Mouse (Mus musculus) MEL (cell line): ENCODE measurements at regions not wholly inside any gene's neighbourhood (a gene's known extent, or its start where the extent isn't known, plus 50 kb on each side); places are given as distances from the start of the nearest gene placed in this dataset.

Source experiments
- EP300 ChIP-seq, 2 experiments: IDR thresholded peaks; 2 replicates each; pipeline ENCODE4 v1.6.1; 2011; ENCODE audit warnings: improper control_type of control experiment in 2 of 2, low read length in 2 of 2, low read depth in 1 of 2, mild to moderate bottlenecking in 1 of 2
- MAFK ChIP-seq: IDR thresholded peaks from 2 replicates; pipeline ENCODE4 v1.6.1; 2011; ENCODE audit warnings: low read depth, mild to moderate bottlenecking, low read length, improper control_type of control experiment, borderline replicate concordance
- NELFE ChIP-seq: IDR thresholded peaks from 2 replicates; pipeline ENCODE4 v1.6.1; 2011; ENCODE audit warnings: low read depth, low read length, improper control_type of control experiment
- SIN3A ChIP-seq: IDR thresholded peaks from 2 replicates; pipeline ENCODE4 v1.6.1; 2012; ENCODE audit warnings: low read length, improper control_type of control experiment, inconsistent platforms
- SMC3 ChIP-seq: IDR thresholded peaks from 2 replicates; pipeline ENCODE4 v1.6.1; 2011; ENCODE audit warnings: low read depth, low read length, improper control_type of control experiment
- UBTF ChIP-seq: IDR thresholded peaks from 2 replicates; pipeline ENCODE4 v1.6.1; 2012; ENCODE audit warnings: low read depth, mild to moderate bottlenecking, inconsistent platforms, low read length, improper control_type of control experiment, moderate library complexity, borderline replicate concordance; ENCODE audit not compliant: insufficient read depth
- ZC3H11A ChIP-seq: IDR thresholded peaks from 2 replicates; pipeline ENCODE4 v1.6.1; 2012; ENCODE audit warnings: low read depth, mild to moderate bottlenecking, inconsistent platforms, low read length, improper control_type of control experiment

DNA sequence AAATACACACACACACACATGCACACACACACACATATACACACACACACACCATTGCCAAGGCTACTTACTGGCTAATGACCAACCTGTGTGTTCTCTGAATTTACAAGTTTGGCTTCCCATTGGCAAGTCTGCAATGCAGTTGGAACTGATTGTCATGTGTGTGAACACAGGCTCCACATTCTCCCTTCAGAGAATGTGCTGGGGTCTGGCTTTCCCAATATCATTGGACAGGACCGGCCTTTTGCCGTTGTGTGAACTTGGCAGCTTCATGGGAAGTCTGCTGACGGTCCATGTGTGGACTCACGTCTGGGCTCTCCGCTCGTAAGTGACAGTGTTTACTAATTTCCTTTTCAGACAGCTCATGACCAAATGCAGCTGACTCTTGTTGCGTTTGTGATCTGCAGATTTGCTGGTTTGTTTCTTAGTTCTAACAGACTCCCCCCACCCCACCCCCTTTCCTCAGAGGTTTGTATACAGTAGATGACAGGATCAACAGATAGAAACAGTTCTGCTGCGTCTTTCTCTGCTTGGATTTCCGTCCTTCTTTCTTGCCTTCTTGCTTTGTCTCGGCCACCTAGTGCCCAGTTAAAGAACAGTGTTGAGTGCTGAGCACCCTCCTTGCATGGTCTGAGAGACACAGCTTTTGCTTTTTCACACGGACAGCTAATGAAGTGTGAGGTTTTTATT, 183.1 kb upstream of the Sulf2 start:
- TF ChIP-seq UBTF (no peak), NELFE (no peak), SIN3A (no peak), SMC3 (no peak), EP300 (IDR thresholded peaks at IDR 0.05; ENCODE audit: low read depth in 1 of 2, low read length in 2 of 2) (no peak), ZC3H11A (no peak), MAFK (no peak)
